Mouse (Mus musculus) cerebellum, adult 18-20 months (tissue): ENCODE measurements around the gene Ankrd55.
"Not testable (repeated sequence)": the region's sequence is repeated elsewhere in the genome, so short reads cannot be mapped to it uniquely, and the experiment has no call there.

ENCODE experiments used
- DNase-seq, 2 experiments: peaks; one replicate each; pipeline ENCODE4 v3.0.0; 2021

Ankrd55 gene

GRCm38 (mm10) chr13:112416410-112417162 is 128.3 kb downstream of the Ankrd55 start:
- DNase-seq, result no peak

- no peak for DNase-seq
Measured at GRCm38 (mm10) chr13:112417163-112417523, 128.9 kb downstream of the Ankrd55 start.

DNA sequence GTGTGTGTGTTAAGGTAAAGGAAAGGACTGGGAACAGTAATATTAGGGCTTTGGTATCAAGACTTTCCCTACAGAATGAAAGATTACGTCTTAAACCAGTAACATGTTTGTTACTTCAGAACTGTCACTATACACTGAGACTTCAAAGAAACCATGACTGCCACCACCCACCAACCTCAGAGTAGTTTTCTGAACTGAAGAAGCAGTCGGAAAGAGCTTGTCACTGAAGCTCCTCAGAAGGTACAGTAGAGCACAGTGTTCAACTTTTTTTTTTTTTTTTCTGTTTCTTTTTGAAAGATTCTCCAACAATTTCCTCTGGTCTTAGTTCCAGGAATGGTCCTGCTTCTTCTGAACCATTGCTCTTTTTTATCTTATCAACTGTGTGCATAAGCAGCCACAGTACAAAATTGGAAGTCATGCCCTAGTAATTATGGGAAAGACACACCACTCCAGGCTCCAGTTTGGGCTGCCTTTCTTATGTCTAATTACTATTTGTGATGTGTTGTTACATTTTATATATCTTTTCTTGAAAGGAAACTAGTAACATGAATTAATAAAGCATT is 129.7 kb downstream of the Ankrd55 start:
- DNase-seq, result no peak

GRCm38 (mm10) chr13:112418595-112418994 is 130.3 kb downstream of the Ankrd55 start:
- no peak for DNase-seq

- DNase-seq, result no peak
Measured at GRCm38 (mm10) chr13:112424212-112424611, 136.0 kb downstream of the Ankrd55 start.

DNA sequence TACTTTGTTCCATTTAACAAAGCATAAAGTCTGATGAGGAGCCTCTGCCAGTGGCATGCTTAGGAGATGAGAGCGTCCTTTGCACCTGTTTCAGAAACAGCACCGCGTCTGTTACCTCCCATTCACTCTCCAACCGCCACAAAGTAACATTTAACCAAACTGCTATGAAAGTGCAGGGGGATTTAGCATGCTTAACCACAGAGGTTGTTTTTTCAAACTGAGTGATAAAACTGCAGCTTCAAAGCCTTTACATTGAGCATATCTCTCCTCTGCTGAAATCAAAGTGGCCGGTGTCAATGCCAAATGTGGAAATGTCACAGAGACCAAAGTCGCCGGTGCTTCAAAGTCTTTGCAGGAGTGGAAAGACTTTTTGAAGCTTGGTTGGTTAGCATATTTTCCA is 136.4 kb downstream of the Ankrd55 start:
- no peak for DNase-seq

DNA sequence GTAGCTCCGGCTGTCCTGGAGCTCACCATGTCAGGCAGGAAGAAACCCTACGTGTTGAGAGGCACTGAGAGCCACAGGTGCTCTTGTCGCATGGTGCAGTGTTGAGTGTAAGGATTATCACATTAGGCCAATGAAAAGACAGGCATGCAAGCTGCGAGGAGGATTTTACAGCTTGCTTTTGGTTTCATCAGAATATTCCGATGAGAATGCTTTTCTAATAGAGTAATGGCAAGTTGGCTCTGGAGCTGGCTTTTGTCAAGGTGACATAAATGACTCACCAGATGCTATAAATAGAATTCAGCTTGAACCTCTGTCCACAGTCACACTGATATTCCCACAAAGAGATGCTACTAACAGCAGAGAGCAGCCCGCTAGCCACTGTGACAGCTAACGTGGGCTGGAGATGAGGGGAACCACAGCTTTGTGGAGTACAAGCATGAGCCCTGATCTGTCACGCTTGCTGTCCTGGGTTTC is 137.0 kb downstream of the Ankrd55 start:
- no peak for DNase-seq

DNA sequence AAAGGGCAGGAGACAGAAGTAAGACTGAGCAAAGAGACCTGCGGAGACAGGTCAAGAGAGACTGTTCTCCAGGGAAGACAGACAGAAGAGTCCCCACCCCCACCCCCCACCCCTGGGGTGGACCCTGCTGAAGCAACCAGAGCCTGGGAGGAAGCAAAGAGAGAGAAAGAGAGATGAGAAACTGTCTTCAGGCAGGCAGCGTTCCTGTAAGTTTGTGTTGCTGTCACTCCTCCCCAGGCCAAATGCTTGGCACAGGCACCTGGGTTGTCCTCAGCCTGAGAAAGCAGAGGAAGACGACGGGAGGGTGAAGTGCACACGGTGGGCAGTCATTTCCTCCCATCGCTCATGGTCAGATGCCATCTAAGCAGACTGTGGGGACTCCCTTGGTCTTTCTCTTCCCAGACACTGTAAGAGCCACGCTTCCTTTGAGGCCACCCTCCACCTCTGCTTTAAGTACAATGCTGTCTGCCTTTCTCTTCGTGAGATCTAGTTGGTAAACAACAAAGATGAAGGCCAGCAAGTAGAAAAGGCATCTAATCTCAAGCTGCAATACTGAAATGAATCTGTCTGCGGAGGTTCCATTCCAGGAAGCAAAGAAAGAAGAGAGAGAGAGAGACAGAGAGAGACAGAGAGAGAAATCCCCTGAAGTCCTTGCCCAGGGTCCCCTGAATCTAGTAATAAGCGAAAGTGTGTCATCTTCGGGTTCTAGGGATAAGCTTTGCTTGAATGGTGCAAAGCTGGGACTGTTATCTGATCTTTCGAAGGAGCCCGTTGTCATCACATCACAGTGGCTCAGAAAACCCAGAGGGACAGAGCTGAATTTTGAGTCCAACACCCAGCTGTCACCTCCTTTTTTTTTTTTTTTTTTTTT is 138.2 kb downstream of the Ankrd55 start:
- DNase-seq, result no peak

DNA sequence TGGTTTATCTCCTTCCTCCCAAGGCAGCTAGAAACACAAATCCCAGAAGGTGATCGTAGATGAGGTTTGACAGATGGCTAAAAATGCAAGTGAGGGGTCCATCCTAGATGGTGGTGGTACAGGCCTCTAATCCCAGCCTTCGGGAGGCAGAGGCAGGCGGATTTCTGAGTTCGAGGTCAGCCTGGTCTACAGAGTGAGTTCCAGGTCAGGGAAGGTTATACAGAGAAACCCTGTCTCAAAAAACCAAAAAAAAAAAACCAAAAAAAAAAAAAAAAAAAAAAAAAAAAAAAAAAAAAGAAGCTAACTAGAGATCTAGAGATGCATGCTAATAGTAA is 138.9 kb downstream of the Ankrd55 start:
- not testable (repeated sequence) for DNase-seq

DNA sequence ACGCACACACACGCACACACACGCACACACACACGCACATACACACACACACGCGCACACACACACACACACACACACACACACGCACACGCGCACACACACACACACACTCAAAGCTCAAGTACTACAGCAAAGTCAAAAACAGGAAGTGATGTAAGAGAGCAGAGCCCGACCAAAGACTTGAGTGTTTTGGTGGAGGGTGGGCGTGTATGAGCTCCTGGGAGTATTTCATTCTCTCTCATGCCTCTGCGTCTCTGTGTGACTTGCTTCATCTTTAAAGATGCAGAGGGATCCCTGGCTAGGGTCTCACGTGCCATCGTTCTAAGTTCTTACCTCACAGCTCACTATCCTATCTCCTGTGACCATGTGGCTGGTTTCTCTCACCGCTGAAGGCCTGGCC is 139.3 kb downstream of the Ankrd55 start:
- no peak for DNase-seq

DNA sequence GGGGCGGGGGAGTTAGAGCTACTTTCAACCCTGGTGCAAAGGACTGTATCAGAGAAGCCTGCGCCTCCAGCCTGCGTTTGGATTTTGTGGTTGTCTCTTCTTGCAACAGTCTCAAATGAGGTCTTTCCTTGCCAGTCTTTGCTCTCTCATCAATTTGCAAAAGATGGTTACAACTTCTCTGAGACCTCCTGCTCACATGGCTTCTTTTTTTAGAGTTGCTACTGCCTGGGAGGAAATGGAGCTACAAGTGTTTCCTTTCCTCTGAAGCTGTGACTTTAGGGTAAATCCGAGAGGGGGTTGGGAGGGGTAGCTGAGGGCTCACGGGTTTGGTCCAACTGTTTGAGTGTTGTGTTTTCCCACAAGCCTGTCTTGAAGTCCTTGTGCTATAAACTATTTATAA is 145.0 kb downstream of the Ankrd55 start:
- no peak for DNase-seq
